Mouse (Mus musculus): Measurements from ENCODE around the gene Dmrta2. TPM values are rescaled to one million over a fixed set of nuclear protein-coding genes. Genes with fewer than 3 reads are reported as not detected.

Gene Dmrta2
- total RNA-seq, 1 experiment from 2014 or later, result 0.27 TPM

GRCm38 (mm10) chr4:109978068-109978857 lies 410 bp downstream of the Dmrta2 start:
- ATAC-seq (replicated peaks; ENCODE audit: low read depth, poor library complexity, severe bottlenecking), result no peak

- ATAC-seq (replicated peaks; ENCODE audit: low read depth, poor library complexity, severe bottlenecking), result no peak
Measured at GRCm38 (mm10) chr4:109978858-109979340, 1.0 kb downstream of the Dmrta2 start.

- no peak for ATAC-seq (replicated peaks; ENCODE audit: low read depth, poor library complexity, severe bottlenecking)
Measured at GRCm38 (mm10) chr4:109979461-109980320, 1.8 kb downstream of the Dmrta2 start.

GRCm38 (mm10) chr4:109980321-109981082 lies 2.6 kb downstream of the Dmrta2 start:
- no peak for ATAC-seq (replicated peaks; ENCODE audit: low read depth, poor library complexity, severe bottlenecking)

GRCm38 (mm10) chr4:109981083-109981870 lies 3.4 kb downstream of the Dmrta2 start:
- ATAC-seq (replicated peaks; ENCODE audit: low read depth, poor library complexity, severe bottlenecking), result no peak

- no peak for ATAC-seq (replicated peaks; ENCODE audit: low read depth, poor library complexity, severe bottlenecking)
Measured at GRCm38 (mm10) chr4:109981871-109982680, 4.2 kb downstream of the Dmrta2 start.

- ATAC-seq (replicated peaks; ENCODE audit: low read depth, poor library complexity, severe bottlenecking), result no peak
Measured at GRCm38 (mm10) chr4:109982681-109983265, 4.9 kb downstream of the Dmrta2 start.

GRCm38 (mm10) chr4:109983281-109984001 lies 5.6 kb downstream of the Dmrta2 start:
- ATAC-seq (replicated peaks; ENCODE audit: low read depth, poor library complexity, severe bottlenecking), result peak; percentile 34; the same call in 1 of the 2 replicates

GRCm38 (mm10) chr4:109984011-109984411 lies 6.2 kb downstream of the Dmrta2 start:
- ATAC-seq (replicated peaks; ENCODE audit: low read depth, poor library complexity, severe bottlenecking), result no peak

- ATAC-seq (replicated peaks; ENCODE audit: low read depth, poor library complexity, severe bottlenecking), result no peak
Measured at GRCm38 (mm10) chr4:109984496-109985423, 6.9 kb downstream of the Dmrta2 start.

GRCm38 (mm10) chr4:109985424-109986172 lies 7.7 kb downstream of the Dmrta2 start:
- no peak for ATAC-seq (replicated peaks; ENCODE audit: low read depth, poor library complexity, severe bottlenecking)

GRCm38 (mm10) chr4:109986301-109986700 lies 8.4 kb downstream of the Dmrta2 start:
- ATAC-seq (replicated peaks; ENCODE audit: low read depth, poor library complexity, severe bottlenecking), result no peak

- ATAC-seq (replicated peaks; ENCODE audit: low read depth, poor library complexity, severe bottlenecking), result no peak
Measured at GRCm38 (mm10) chr4:109986748-109987355, 9.0 kb downstream of the Dmrta2 start.

GRCm38 (mm10) chr4:109987560-109988362 lies 9.9 kb downstream of the Dmrta2 start:
- ATAC-seq (replicated peaks; ENCODE audit: low read depth, poor library complexity, severe bottlenecking), result peak; percentile 64

- ATAC-seq (replicated peaks; ENCODE audit: low read depth, poor library complexity, severe bottlenecking), result no peak
Measured at GRCm38 (mm10) chr4:109988411-109988810, 10.6 kb downstream of the Dmrta2 start.

All from common myeloid progenitor, adult 5-6 weeks (primary cell).